Mouse (Mus musculus): Measurements from ENCODE around the gene Vmn1r8. TPM values are rescaled to one million over a fixed set of nuclear protein-coding genes. Genes with fewer than 3 reads are reported as not detected.
"Not testable (repeated sequence)": the region's sequence is repeated elsewhere in the genome, so short reads cannot be mapped to it uniquely, and the experiment has no call there.

The Vmn1r8 gene
- not detected in 2 replicates for polyA plus RNA-seq (2015; fragmentation: Nextera tagmentation; extraction: Ambion mirVana)

GRCm38 (mm10) chr6:57031984-57032383, at the start of gene Vmn1r8:
Gene Vmn1r8, plus strand, starts transcription at chr6:57032284.
- H3K9ac ChIP-seq = no peak within 1 kb of the TSS

GRCm38 (mm10) chr6:56996943-56997342, 35.1 kb upstream of the Vmn1r8 start, which contains the start of gene Vmn1r6:
Gene Vmn1r6, plus strand, starts transcription at chr6:56997243.
- WGBS = 92% methylated on average over 2 of the region's 2 CpGs
- Histone ChIP-seq H3K9me3 (no peaks in the 10 kb centered on the region), H3K4me2 (no peak within 1 kb of the TSS), H3K27ac (no peak within 1 kb of the TSS), H3K4me1 (replicated peaks) (no peaks in the 10 kb centered on the region), H3K9ac (no peak within 1 kb of the TSS), H3K4me3 (no peak within 1 kb of the TSS), H3K27me3 (no peaks in the 10 kb centered on the region), H3K36me3 (no peaks in the 10 kb centered on the region)
- no peak for ATAC-seq (ENCODE audit: low FRiP score)

More at GRCm38 (mm10) chr6:57031984-57032383, at the start of gene Vmn1r8:
- no peaks in the 10 kb centered on the region for H3K27me3 ChIP-seq
- H3K4me1 ChIP-seq (replicated peaks) = no peaks in the 10 kb centered on the region
- H3K9me3 ChIP-seq = no peaks in the 10 kb centered on the region
- no peak within 1 kb of the TSS for H3K27ac ChIP-seq
- no peak within 1 kb of the TSS for H3K4me2 ChIP-seq
- no peak for ATAC-seq (ENCODE audit: low FRiP score)
- H3K36me3 ChIP-seq = no peaks in the 10 kb centered on the region
- H3K4me3 ChIP-seq = no peak within 1 kb of the TSS

DNA sequence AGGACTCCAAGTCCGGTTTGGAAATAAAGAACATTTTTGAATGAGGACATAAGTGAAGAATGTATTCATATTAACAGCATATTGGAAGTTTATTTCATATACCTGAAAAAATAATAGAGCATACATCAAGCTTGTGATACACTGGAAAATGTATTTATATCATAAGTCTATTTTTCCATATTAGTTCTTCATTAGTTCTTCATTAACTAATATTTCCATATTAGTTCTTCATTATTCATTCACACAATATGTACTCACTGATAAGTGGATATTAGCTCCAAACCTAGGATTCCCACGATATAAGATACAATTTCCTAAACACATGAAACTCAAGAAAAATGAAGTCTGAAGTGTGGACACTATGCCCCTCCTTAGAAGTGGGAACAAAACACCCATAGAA, 6.9 kb upstream of the Vmn1r8 start, which contains the start of gene Vmn1r7:
Gene Vmn1r7, minus strand, starts transcription at position 101 of the 400 bp plus-strand sequence.
- not testable (repeated sequence) for H3K4me3 ChIP-seq; H3K9me3 ChIP-seq; H3K27me3 ChIP-seq; H3K9ac ChIP-seq; H3K27ac ChIP-seq; H3K36me3 ChIP-seq; H3K4me1 ChIP-seq (replicated peaks); H3K4me2 ChIP-seq; ATAC-seq (ENCODE audit: low FRiP score)
- WGBS = 95% methylated on average over 2 of the region's 2 CpGs

GRCm38 (mm10) chr6:57034674-57035073, 2.6 kb downstream of the Vmn1r8 start:
- Histone ChIP-seq H3K9me3 (no peaks in the 10 kb centered on the region), H3K36me3 (no peaks in the 10 kb centered on the region), H3K27ac (no peak overlapping the region), H3K27me3 (no peaks in the 10 kb centered on the region), H3K4me3 (no peak overlapping the region), H3K4me1 (replicated peaks) (no peaks in the 10 kb centered on the region), H3K9ac (no peak overlapping the region), H3K4me2 (no peak overlapping the region)
- 89% methylated on average over 2 of the region's 2 CpGs for WGBS
- ATAC-seq (ENCODE audit: low FRiP score) = no peak

- H3K27ac ChIP-seq = no peak overlapping the region
- no peaks in the 10 kb centered on the region for H3K36me3 ChIP-seq
- no peaks in the 10 kb centered on the region for H3K4me1 ChIP-seq (replicated peaks)
- no peak overlapping the region for H3K4me3 ChIP-seq
- no peak overlapping the region for H3K4me2 ChIP-seq
- H3K9ac ChIP-seq = no peak overlapping the region
- no peaks in the 10 kb centered on the region for H3K9me3 ChIP-seq
- no peaks in the 10 kb centered on the region for H3K27me3 ChIP-seq
- no peak for ATAC-seq (ENCODE audit: low FRiP score)
Observed at GRCm38 (mm10) chr6:57063730-57064129, 31.6 kb downstream of the Vmn1r8 start.

DNA sequence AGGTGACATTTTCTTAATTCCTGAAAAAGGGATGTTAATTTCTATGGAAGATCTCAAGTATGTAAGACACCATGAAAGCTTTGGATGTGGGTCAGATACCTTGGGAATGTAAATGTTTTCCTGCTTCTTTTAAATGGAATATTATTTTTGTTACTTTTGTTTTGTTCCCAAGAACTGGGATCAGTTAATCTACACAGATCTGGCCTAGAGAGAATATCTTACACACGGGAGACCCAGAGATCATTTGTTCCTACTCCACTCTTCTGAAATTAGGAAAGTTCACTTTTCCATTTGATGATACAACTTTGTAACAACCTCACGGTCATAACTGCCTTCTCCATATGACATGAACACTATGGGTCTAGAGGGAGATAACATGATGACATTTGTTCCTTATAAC, 34.4 kb downstream of the Vmn1r8 start, which contains the start of gene Vmn1r9:
Gene Vmn1r9, plus strand, starts transcription at position 301 of the 400 bp plus-strand sequence.
- no peaks in the 10 kb centered on the region for H3K36me3 ChIP-seq
- WGBS = 91% methylated on average over 2 of the region's 2 CpGs
- H3K4me2 ChIP-seq = no peak within 1 kb of the TSS
- no peak within 1 kb of the TSS for H3K9ac ChIP-seq
- no peak within 1 kb of the TSS for H3K4me3 ChIP-seq
- no peak for ATAC-seq (ENCODE audit: low FRiP score)
- H3K4me1 ChIP-seq (replicated peaks) = no peaks in the 10 kb centered on the region
- H3K27me3 ChIP-seq = no peaks in the 10 kb centered on the region
- no peaks in the 10 kb centered on the region for H3K9me3 ChIP-seq
- H3K27ac ChIP-seq = no peak within 1 kb of the TSS

Other genes with a start within 250 kb of the Vmn1r8 start
- 28.1 and 33.0 TPM in 2 replicates for gene Kbtbd2, start 234.5 kb upstream of the Vmn1r8 start, polyA plus RNA-seq (2015; fragmentation: Nextera tagmentation; extraction: Ambion mirVana)
- gene Fkbp9, start 200.2 kb upstream of the Vmn1r8 start, polyA plus RNA-seq (2015; fragmentation: Nextera tagmentation; extraction: Ambion mirVana) = 39.5 and 41.3 TPM in 2 replicates
- gene Nt5c3, start 108.4 kb upstream of the Vmn1r8 start, polyA plus RNA-seq (2015; fragmentation: Nextera tagmentation; extraction: Ambion mirVana) = 147 and 153 TPM in 2 replicates
- gene Vmn1r4, start 108.3 kb upstream of the Vmn1r8 start, polyA plus RNA-seq (2015; fragmentation: Nextera tagmentation; extraction: Ambion mirVana) = 0.44 and 0.65 TPM in 2 replicates
- not detected in 2 replicates for gene Vmn1r5, start 62.0 kb upstream of the Vmn1r8 start, polyA plus RNA-seq (2015; fragmentation: Nextera tagmentation; extraction: Ambion mirVana)
- gene Vmn1r6, start 35.0 kb upstream of the Vmn1r8 start, polyA plus RNA-seq (2015; fragmentation: Nextera tagmentation; extraction: Ambion mirVana) = not detected in 2 replicates
- gene Vmn1r7, start 7.0 kb upstream of the Vmn1r8 start, polyA plus RNA-seq (2015; fragmentation: Nextera tagmentation; extraction: Ambion mirVana) = not detected in 2 replicates
- gene Vmn1r9, start 34.5 kb downstream of the Vmn1r8 start, polyA plus RNA-seq (2015; fragmentation: Nextera tagmentation; extraction: Ambion mirVana) = not detected in 2 replicates
- not detected in 2 replicates for gene Vmn1r10, start 77.2 kb downstream of the Vmn1r8 start, polyA plus RNA-seq (2015; fragmentation: Nextera tagmentation; extraction: Ambion mirVana)
- not detected in 2 replicates for gene Vmn1r11, start 101.2 kb downstream of the Vmn1r8 start, polyA plus RNA-seq (2015; fragmentation: Nextera tagmentation; extraction: Ambion mirVana)
- not detected in 2 replicates for gene Vmn1r12, start 124.6 kb downstream of the Vmn1r8 start, polyA plus RNA-seq (2015; fragmentation: Nextera tagmentation; extraction: Ambion mirVana)
- not detected in 2 replicates for gene Vmn1r13, start 171.0 kb downstream of the Vmn1r8 start, polyA plus RNA-seq (2015; fragmentation: Nextera tagmentation; extraction: Ambion mirVana)
- gene Vmn1r14, start 199.4 kb downstream of the Vmn1r8 start, polyA plus RNA-seq (2015; fragmentation: Nextera tagmentation; extraction: Ambion mirVana) = not detected in 2 replicates
- not detected in 2 replicates for gene Vmn1r15, start 225.7 kb downstream of the Vmn1r8 start, polyA plus RNA-seq (2015; fragmentation: Nextera tagmentation; extraction: Ambion mirVana)

Measured in hindbrain, embryonic 13.5 days (tissue).